Mouse (Mus musculus) intestine, postnatal 0 days (tissue): ENCODE measurements around the gene Orai2. TPM values are rescaled to one million over a fixed set of nuclear protein-coding genes. Genes with fewer than 3 reads are reported as not detected.

ENCODE experiments used
- ATAC-seq: fragments of 200-750 bp; cut with Nextera tagmentation; 2 replicates; pipeline ENCODE4 v1.8.0; 2017; ENCODE audit warnings: mild to moderate bottlenecking, moderate TSS enrichment, moderate library complexity
- H3K27ac ChIP-seq: fragments of 300-500 bp; sonication (generic); 2 replicates; pipeline ENCODE4 v1.5.1; 2014; ENCODE audit warnings: mild to moderate bottlenecking, low read depth, low read length, moderate library complexity
- H3K27me3 ChIP-seq: fragments of 300-500 bp; sonication (generic); replicated peaks from 2 replicates; pipeline ENCODE4 v1.6.1; 2014; ENCODE audit warnings: low read length, mixed read lengths; ENCODE audit not compliant: control insufficient read depth, insufficient read depth
- H3K36me3 ChIP-seq: fragments of 300-500 bp; sonication (generic); 2 replicates; pipeline ENCODE4 v1.6.1; 2014; ENCODE audit warnings: mild to moderate bottlenecking, moderate library complexity; ENCODE audit not compliant: control insufficient read depth, insufficient read depth
- H3K4me1 ChIP-seq: fragments of 300-500 bp; sonication (generic); replicated peaks from 2 replicates; pipeline ENCODE4 v1.6.1; 2014; ENCODE audit warnings: antibody characterized with exemption, low read length, mixed read lengths; ENCODE audit not compliant: control insufficient read depth, insufficient read depth
- H3K4me2 ChIP-seq: fragments of 300-500 bp; sonication (generic); replicated peaks from 2 replicates; pipeline ENCODE4 v1.6.1; 2014; ENCODE audit warnings: low read depth, mild to moderate bottlenecking, moderate library complexity
- H3K4me3 ChIP-seq: fragments of 300-500 bp; sonication (generic); 2 replicates; pipeline ENCODE4 v1.5.1; 2014; ENCODE audit warnings: low read depth, low read length
- H3K9ac ChIP-seq: fragments of 300-500 bp; sonication (generic); 2 replicates; pipeline ENCODE4 v1.6.1; 2014; ENCODE audit warnings: mild to moderate bottlenecking, low read depth, low read length
- H3K9me3 ChIP-seq: fragments of 300-500 bp; sonication (generic); 2 replicates; pipeline ENCODE4 v1.6.1; 2016; ENCODE audit warnings: mixed run types; ENCODE audit not compliant: control insufficient read depth
- CTCF ChIP-seq: sonication (generic); IDR thresholded peaks from 2 replicates; pipeline ENCODE4 v1.5.1; 2016; ENCODE audit warnings: low read depth, mild to moderate bottlenecking, control low read depth, antibody characterized with exemption, moderate library complexity
- WGBS: fragments of 180-500 bp; shearing (Covaris S2); extraction: QIAGEN DNeasy Blood & Tissue Kit; methylation state at CpG from one replicate; pipeline ENCODE4 v1.1.7; 2014; 5-methylcytosine and 5-hydroxymethylcytosine counted together
- polyA plus RNA-seq: library from polyadenylated mRNA; unstranded; fragments of >200 nt; fragmentation: Nextera tagmentation; extraction: Ambion mirVana; gene quantifications from 2 replicates; pipeline ENCODE4 v1.2.1, GENCODE M21; 2015

Gene Orai2
- polyA plus RNA-seq, 1 experiment from 2014 or later: 4.3 TPM

GRCm38 (mm10) chr5:136181197-136181596 lies 10.7 kb upstream of the Orai2 start:
- Histone ChIP-seq H3K4me3 (no peak overlapping the region), H3K36me3 (peaks cover 56% of the 10 kb centered on the region), H3K27me3 (no peaks in the 10 kb centered on the region), H3K27ac (no peak overlapping the region), H3K9me3 (no peaks in the 10 kb centered on the region), H3K4me2 (no peak overlapping the region), H3K4me1 (no peaks in the 10 kb centered on the region), H3K9ac (no peak overlapping the region)
- no peak for TF ChIP-seq CTCF
- no peak for ATAC-seq
- 89% methylated on average over 6 of the region's 6 CpGs for WGBS

- H3K27me3 ChIP-seq: no peaks in the 10 kb centered on the region
- TF ChIP-seq CTCF: no peak
- H3K4me2 ChIP-seq: no peak overlapping the region
- H3K4me1 ChIP-seq: no peaks in the 10 kb centered on the region
- no peak overlapping the region for H3K9ac ChIP-seq
- H3K9me3 ChIP-seq: no peaks in the 10 kb centered on the region
- H3K27ac ChIP-seq: no peak overlapping the region
- H3K4me3 ChIP-seq: no peak overlapping the region
- ATAC-seq: no peak
- peaks cover 54% of the 10 kb centered on the region for H3K36me3 ChIP-seq
- 79% methylated on average over 5 of the region's 5 CpGs for WGBS
Observed at GRCm38 (mm10) chr5:136179594-136179993, 9.1 kb upstream of the Orai2 start.

- ATAC-seq: no peak
- Histone ChIP-seq H3K4me3 (no peak overlapping the region), H3K27me3 (no peaks in the 10 kb centered on the region), H3K4me2 (peak overlapping the region; percentile 21), H3K9ac (no peak overlapping the region), H3K36me3 (peaks cover 8% of the 10 kb centered on the region; the same call in 1 of the 2 replicates), H3K9me3 (no peaks in the 10 kb centered on the region), H3K4me1 (0 out of 2 replicates have a peak, but pooled peaks cover 10% of the 10 kb centered on the region), H3K27ac (peak overlapping the region; percentile 58)
- TF ChIP-seq CTCF: no peak
- WGBS: 24% methylated on average over 9 of the region's 9 CpGs
Observed at GRCm38 (mm10) chr5:136173606-136174463, 3.3 kb upstream of the Orai2 start.

- no peaks in the 10 kb centered on the region for H3K27me3 ChIP-seq
- 0 out of 2 replicates have a peak, but pooled peaks cover 10% of the 10 kb centered on the region for H3K4me1 ChIP-seq
- TF ChIP-seq CTCF: no peak
- H3K27ac ChIP-seq: 0 out of 2 replicates have a peak overlapping the region, but pooled peaks have one; percentile 72
- no peak overlapping the region for H3K9ac ChIP-seq
- H3K36me3 ChIP-seq: peaks cover under 1% of the 10 kb centered on the region; the same call in 1 of the 2 replicates
- H3K4me2 ChIP-seq: no peak overlapping the region
- H3K4me3 ChIP-seq: no peak overlapping the region
- H3K9me3 ChIP-seq: 0 out of 2 replicates have a peak, but pooled peaks cover 3% of the 10 kb centered on the region
- ATAC-seq: no peak
- WGBS: 54% methylated on average over 9 of the region's 9 CpGs
Observed at GRCm38 (mm10) chr5:136172939-136173338, 2.4 kb upstream of the Orai2 start.

GRCm38 (mm10) chr5:136171363-136172341 lies 1.1 kb upstream of the Orai2 start:
- Histone ChIP-seq H3K9ac (no peak overlapping the region), H3K36me3 (no peaks in the 10 kb centered on the region; the same call in 1 of the 2 replicates), H3K27ac (peak overlapping the region; percentile 72), H3K27me3 (no peaks in the 10 kb centered on the region), H3K9me3 (0 out of 2 replicates have a peak, but pooled peaks cover 3% of the 10 kb centered on the region), H3K4me3 (peak overlapping the region; percentile 52), H3K4me2 (peak overlapping the region; percentile 91), H3K4me1 (0 out of 2 replicates have a peak, but pooled peaks cover 10% of the 10 kb centered on the region)
- WGBS: 26% methylated on average over 17 of the region's 17 CpGs
- no peak for TF ChIP-seq CTCF
- ATAC-seq: peak; percentile 22; the same call in 1 of the 2 replicates
